Mouse (Mus musculus) granulocyte monocyte progenitor cell, adult 5-6 weeks (primary cell): Measurements from ENCODE around the gene Tprkb. TPM values are rescaled to one million over a fixed set of nuclear protein-coding genes. Genes with fewer than 3 reads are reported as not detected.
"Not testable (repeated sequence)": the region's sequence is repeated elsewhere in the genome, so short reads cannot be mapped to it uniquely, and the experiment has no call there.

Source experiments
- ATAC-seq: replicated peaks from 2 replicates; pipeline ENCODE4 v1.8.0; 2016; ENCODE audit warnings: mild to moderate bottlenecking, moderate TSS enrichment, inconsistent platforms; ENCODE audit not compliant: poor library complexity, severe bottlenecking
- total RNA-seq, 2 experiments: library from RNA; stranded (forward) in 1 of 2; stranded (reverse) in 1 of 2; fragments of 200-712, 200-1000 nt in 1 of 2; fragments of >200 nt in 1 of 2; fragmentation: Nextera tagmentation in 1 of 2; gene quantifications; 2 replicates each; pipeline ENCODE4 v1.2.3; 2014 to 2017

Tprkb gene
- total RNA-seq, 2 experiments from 2014 or later: 17.3 to 30.1 TPM

DNA sequence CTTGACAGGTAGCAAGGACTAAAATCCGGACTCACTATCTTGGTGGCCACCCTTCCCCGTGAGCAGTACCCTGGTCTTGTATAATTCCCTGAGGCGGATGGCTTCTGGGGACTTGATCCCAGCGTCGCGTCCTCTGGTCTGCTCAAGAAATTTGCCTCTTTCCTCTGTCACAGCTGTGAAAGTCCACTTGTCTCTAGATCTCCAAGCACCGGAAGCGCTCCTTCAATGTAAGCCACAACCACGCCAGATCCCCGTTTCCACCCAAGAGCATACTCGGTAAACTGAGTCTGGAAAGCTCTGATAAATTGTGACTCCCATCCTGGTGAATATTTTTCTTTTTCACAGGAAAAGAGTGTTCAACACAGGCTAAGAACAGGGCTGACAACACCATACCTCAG is 3.5 kb downstream of the Tprkb start:
- no peak for ATAC-seq

DNA sequence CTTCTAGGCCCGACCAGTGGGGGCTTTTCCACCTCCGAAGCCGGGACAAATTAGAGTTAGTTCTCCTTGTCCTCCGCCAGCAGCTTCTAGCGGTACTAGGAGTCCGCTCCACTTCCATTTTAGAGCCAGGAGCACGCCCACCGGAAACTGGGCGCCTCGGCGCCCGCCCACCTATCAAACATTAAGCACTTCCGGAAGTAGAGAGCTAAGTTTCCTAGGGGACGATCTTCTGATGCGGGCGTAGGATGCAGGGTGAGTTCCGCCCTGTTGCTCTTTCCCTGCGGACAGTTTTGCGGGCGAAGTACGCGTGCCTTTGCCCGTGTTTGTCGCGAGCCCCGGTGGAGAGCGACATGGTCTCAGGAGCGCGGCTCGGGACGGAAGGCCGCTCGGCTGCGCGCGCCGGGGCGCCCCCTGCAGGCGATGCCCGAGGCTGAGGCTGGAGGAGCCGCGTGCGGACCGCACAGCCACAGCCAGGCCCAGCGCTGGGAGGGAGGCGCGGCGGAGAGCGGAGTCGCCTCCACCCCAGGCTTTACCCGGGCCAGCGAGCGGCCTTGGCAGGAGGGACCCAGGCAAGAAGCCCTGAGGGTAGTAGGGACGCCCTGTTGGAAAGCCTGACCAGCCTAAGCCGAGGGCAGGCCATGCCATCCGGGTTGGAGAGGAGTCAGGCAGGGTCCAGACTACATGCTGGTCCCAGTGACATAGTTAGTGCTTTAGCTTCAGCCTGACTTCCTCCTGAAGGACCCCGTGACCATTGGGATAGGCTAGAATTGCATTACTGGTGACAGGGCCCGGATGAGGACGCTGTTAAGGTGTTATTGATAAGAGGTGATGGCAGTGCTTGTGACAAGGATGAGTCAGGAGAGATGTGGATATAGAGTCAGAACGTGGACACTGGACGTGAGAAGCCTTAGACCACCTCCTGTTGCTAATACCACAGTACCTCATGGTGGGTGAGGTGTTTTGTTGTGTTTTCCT is 4.2 kb downstream of the Tprkb start, which contains the start of gene Nat8f1:
Gene Nat8f1 (minus strand): TSS at position 149 of the 975 bp plus-strand sequence.
- ATAC-seq: peak; percentile 84

DNA sequence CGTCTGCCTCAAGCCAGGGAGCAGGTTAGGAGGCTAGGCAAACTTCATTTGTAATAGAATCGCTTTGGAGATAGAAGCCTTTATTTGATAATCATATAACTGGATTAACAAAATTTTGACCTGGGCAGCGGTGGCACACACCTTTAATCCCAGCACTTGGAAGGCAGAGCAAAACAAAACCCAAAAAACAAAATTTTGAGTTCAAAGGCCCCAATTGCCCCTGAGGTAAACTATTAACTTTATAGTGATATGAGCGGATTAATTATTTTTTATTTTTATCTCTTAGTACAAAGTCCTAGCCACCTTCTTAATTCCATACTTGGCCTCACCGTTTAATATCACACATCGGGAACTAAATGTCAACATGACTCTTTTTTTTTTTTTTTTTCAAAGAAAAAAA is 4.9 kb downstream of the Tprkb start:
- ATAC-seq: no peak

DNA sequence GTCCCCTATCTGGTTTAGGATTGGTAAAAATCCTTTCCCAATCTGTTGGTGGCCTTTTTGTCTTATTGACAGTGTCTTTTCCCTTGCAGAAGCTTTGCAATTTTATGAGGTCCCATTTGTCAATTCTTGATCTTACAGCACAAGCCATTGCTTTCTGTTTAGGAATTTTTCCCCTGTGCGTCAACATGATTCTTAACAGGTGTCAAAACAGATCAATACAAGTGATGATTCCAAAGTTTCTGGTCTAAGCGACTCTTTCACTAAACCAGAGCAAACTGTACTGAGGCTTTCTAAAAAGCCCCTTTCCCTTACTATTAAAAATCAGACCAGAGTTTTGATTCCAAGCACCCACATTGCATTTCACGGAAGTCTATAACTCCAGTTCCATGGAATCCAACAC is 6.7 kb downstream of the Tprkb start:
- not testable (repeated sequence) for ATAC-seq

DNA sequence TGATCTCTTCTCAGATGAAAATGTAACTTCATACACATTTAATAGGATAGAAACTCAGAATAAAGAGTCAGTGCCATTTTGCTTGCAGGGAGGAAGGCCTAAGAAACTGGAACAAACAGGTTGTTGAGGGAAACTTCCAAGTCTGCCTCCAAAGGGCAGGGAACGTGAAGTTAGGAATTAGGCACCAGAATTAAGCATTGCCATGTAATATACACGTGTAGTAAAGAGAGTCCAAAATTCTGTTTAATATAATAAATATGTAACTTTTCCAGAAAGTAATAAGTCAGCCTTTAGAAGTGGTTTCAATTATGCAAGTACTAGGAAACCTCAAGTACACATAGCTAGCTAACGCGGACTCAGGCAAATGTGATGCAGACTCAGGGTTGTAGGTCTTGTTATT is 7.7 kb downstream of the Tprkb start:
- no peak for ATAC-seq

DNA sequence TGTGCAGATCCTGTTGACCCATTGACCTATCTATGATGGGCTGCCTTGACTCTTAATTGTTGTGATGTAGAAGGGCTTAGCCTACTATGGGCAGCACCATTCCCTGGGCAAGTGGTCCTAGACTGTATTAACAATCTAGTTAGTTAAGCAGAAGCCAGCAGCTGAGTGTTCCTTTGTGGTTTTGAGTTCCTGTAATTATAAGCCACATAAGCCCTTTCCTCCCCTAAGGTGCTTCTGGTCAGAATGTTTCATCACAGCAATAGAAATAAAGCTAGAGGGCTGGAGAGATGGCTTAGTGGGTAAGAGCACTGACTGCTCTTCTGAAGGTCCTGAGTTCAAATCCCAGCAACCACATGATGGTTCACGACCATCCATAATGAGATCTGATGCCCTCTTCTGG is 12.0 kb downstream of the Tprkb start:
- peak; percentile 70 for ATAC-seq

DNA sequence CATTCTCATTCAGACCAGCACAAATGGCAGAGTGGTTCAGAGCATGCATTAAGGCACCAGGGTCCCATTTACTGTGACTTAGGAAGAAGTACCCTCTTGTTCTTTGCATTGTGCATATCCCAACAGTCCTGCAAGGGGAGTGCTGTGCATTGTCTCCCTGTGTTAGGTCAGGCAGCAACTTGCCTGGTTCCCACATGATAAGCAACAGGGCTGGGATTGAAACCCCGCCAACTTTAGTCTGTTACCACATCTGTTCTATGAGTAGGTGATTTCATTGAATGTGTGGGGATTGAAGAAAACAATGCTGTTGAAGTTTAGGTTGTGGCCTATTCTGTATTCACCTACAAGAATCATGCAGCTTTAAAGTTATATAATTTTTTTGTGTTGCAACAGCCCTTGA is 15.0 kb downstream of the Tprkb start:
- ATAC-seq: no peak

DNA sequence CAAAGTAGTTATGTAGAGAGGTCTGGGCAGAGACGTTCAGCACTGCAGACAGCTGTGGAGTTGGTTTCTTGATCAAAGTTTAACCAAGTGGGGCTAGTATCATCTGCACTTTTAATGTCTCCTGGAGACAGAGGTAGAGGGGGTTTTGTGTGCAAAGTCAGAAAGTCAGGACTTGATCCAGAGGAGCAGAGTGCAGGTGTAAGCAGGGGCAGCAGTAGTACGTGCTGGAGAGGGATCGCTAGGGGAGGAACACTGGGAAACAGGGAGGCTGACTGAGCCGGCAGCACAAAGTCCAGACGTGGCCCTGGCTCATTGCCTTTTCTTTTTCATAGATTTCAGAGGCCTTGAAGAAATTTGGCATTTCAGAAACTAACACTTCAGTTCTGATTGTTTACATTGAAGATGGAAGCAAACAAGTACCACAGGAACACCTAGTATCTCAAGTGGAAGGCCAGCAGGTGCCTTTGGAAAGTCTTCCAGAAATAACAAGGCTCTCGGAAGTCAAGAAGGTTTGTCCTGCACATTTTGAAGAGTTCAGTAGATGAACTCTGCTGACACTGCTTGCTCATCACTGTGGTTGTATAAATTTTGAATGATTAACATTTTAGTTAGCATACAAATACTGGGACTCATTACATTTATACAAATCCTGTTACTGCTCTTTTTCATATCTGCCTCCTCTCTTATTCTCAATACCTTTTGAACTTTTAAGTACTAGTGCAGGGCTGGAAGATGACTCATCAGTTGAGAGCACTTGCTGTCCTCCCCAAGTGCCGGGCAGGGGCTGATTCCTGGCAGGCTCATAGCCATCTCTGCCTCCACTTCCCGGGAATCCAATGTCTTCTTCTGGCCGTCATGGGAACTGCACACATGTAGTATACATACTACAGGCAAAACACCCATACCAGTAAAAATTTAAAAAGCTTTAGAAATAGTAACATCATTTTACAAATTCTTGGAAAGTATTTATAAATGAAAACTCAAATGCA is 16.1 kb downstream of the Tprkb start:
- ATAC-seq: no peak

DNA sequence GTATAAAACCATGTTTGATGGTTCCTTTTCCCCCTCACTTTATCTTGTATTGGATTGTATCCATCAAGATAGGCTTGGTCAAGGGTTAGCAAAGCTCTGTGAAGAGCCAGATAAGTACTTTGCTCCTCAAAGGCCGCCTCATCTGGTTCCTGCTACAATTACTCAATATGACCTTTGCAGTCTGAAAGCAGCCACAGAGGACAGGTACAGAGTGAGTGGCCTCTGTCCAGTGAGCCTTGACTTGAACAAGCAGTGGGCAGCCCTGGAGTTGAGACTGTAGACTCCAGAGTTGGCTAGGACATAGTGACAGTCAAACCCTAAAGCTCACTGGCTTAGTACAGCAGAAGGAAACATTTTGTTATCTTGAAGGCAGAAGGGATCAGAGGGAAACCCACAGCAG is 17.6 kb downstream of the Tprkb start:
- ATAC-seq: no peak

DNA sequence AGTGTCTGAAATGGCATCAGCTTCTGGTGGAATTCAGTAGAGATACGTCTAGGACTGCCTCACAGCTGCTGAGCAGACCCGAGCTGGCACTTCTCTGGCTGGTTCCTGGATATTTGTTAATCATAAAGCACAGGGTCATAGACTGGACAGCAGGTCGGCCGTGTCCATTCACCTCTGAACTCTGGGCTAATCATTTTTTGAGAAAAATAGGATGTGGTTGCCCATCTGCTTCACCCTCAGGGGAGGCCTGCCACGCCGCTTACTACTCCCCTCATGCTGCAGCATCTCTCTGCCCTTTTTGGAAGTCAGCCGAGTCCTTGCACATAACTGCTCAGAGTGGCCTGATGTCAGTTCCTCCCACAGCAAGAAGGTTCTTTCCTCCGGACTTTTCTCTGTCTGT is 22.4 kb downstream of the Tprkb start:
- no peak for ATAC-seq

DNA sequence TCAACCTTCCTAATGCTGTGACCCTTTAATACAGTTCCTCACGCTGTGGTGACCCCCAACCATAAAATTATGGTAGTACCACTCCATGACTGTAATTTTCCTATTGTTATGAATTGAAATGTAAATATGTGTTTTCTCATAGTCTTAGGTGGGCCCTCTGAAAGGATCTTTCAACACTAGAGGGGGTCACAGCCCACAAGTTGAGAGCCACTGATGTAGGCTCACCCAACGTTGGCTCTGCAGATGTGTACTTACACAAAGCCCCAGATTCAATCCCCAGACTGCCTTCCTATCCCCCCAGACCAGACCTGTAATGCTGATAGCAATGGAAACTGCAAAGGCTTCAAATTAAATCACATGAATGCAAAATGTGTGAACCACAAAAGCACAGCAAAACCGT is 24.0 kb downstream of the Tprkb start:
- ATAC-seq: no peak

DNA sequence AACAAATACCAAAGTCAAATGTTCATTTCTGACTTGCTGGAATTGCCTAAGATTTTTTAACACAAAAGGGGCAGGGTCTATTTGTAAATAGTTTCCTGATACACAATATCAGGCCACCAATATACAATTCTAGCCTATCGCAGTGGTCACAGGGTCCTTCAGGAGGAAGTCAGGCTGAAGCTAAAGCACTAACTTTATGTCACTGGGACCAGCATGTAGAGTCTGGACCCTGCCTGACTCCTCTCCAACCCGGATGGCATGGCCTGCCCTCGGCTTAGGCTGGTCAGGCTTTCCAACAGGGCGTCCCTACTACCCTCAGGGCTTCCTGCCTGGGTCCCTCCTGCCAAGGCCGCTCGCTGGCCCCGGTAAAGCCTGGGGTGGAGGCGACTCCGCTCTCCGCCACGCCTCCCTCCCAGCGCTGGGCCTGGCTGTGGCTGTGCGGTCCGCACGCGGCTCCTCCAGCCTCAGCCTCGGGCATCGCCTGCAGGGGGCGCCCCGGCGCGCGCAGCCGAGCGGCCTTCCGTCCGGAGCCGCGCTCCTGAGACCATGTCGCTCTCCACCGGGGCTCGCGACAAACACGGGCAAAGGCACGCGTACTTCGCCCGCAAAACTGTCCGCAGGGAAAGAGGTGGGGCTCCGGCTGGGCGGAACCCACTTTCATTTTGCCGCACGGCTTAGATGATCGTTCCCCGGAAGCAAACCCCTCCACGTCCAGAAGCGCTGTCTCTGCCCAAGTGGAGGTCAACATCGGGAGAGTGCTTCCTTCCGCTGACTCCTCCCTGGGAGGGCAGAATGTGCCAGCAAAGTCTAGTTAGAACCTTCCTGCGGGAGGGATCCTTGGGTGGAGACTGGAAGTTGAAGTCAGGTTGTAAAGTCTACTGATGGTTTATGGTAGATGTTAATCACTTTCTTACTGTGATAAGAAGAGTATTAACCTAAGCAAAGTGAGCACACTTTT is 25.1 kb downstream of the Tprkb start:
- peak; percentile 98 for ATAC-seq

DNA sequence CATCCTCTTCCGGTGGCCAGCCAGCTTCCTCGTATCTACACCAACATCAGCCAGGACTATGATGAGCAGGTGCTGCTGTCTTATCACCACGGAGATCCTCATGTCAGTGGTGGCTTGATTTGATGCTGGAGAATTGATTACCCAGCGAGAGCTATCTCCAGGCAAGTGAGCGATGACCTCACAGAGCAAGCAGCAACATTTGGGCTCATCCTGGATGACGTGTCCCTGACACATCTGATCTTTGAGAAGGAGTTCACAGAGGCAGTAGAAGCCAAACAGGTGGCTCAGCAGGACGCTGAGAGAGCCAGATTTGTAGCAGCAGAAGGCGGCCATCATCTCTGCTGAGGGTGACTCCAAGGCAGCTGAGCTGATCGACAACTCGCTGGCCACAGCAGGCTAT is 27.0 kb downstream of the Tprkb start:
- ATAC-seq: no peak

DNA sequence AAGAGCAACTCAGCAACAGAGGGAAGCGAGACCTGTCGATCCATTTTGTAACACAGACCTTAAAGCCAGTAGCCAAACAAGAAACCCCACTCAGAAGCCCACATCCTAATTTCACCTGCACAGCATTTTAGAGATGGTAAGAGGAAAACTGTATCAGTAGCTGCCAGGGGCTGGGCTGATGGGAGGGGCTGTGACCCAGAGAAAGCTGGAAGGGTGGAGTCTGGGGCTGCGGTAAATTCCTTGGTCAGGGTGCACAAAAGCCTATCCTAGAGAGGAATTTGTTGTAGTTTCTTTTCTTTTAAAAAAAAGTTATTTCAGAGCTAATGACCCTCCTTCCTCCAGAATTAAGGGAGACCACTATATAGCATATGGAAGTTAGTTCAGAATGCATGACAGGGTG is 30.8 kb downstream of the Tprkb start:
- ATAC-seq: no peak

DNA sequence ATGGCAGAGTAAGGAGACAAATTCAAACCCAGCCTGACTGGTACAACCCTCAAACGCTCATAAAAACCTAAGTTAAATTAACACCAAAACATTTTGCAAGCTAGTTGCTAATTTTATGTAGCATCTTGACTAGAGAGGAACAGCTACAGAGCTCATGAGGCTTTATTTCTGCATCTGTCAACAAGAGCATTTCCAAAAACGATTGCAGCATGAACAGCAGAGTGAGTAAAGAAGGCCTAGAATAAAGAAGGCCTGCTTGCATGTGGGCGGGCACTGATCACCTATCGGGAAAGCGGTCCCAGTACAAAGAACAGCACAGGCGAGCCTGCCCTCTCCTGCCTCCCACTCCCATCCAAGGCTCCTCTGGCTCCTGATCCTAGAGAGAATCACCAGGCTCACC is 36.9 kb downstream of the Tprkb start:
- ATAC-seq: no peak

DNA sequence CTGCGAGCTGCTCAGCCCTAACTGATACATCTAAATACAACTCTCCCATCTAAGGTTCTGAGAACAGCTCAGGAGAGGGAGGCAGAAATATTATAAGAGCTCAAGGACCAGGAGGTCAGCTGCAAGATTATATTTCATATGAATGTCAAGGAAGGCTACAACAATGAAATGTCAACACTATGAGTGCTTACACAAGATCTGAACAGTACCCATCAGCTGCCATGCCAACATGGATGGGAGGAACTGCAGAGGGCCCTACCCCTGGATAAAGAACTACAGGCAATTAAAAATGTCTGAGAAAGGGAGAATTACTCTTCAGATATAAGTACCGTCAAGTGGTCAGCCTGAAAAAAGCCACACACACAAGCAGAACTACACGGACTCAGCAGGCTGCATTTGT is 45.9 kb downstream of the Tprkb start:
- ATAC-seq: no peak

DNA sequence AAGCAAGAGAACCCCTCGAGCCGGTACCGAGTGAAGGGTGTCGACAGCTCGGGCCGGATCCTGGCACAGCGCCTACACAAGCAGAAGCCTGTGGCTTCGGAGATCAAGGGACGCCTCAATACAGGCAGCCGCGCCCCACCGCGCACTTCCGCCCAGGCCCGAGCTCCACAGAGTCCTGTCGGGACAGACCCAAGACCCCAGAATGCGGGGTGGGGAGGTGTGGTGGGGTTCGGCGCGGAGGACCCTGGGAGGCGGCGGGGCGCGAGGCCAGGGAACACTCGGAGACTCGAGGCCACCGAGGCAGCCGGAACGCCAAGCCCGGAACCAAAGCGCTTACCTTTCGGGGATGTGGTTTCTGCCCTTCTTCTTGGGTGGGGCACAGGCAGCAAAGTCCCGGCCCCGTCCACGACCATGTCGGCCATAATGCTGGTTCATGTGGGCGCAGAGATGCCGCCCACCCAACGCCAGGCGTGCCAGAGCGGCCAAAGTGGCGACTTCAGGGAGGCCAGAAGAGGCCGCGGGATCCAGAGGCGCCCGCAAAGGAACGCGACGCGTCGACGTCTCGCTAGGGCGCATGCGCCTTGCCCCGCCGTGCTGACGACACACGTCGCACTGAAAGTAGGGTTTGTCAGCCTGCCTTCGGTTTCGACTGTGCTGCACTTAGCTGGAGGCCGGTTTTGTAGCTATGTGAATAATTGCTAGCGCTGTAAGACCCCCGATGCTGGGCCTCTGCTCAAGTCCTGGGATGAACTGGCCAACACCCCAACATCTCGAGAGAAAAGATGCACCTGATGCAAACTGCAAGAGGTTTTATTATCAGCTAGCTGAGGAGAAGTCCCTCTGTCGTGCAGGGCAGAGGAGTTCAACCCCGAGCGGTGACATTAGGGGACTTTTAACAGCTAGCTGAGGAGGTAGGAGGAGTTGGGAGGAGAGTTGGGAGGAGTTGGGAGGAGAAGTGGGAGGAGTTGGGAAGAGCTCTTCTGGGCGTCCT is 49.7 kb downstream of the Tprkb start, which contains the start of gene Dusp11:
Gene Dusp11 (minus strand): TSS at position 567 of the 991 bp plus-strand sequence.
- ATAC-seq: peak; percentile 88

DNA sequence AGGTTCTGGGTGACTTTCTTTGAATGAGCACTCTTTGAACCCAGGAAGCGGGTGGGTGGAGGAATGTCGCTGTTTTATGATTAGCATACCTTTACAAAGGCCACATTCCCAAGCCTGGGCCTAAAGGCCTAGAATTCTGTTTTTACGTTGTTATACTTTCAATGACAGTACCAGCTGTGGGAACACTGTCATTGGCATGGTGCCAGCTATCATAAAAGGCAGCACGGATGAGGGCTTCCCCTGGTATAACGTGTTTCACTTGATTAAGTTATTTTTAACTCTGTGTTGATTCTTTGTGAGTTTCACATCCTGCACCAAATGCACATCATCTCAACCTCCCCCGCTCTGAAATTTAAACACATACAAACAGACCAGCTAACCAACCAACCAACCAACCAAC is 54.4 kb downstream of the Tprkb start:
- ATAC-seq: not testable (repeated sequence)
